Mouse (Mus musculus): Measurements from ENCODE around the gene A930033H14Rik. TPM values are rescaled to one million over a fixed set of nuclear protein-coding genes. Genes with fewer than 3 reads are reported as not detected.
A peak's percentile ranks its signal among the peaks of the same experiment; 100 is the strongest.

A930033H14Rik gene
- polyA plus RNA-seq, 1 experiment from 2014 or later, result 6.8 TPM

GRCm38 (mm10) chr10:69204677-69205400 is 8.1 kb downstream of the A930033H14Rik start:
- ChIA-PET CTCF (interaction anchor here (0.8 kb wide), 1 partner anchor 19 kb away, joined by 3 read pairs; no protein-coding TSS in a partner anchor), POLR2A (no interaction called here)
- DNase-seq (ENCODE audit: low read depth, low spot score) (no peak), ATAC-seq (no peak)
- no peak for TF ChIP-seq CTCF (IDR thresholded peaks at IDR 0.05)
- no peaks in the 10 kb centered on the region for H3K27me3 ChIP-seq
- in situ Hi-C loops (cut with MboI; ENCODE audit: low pct_unique_long_range_greater_than_20kb), result no loop called here

GRCm38 (mm10) chr10:69193721-69194120 is 19.2 kb downstream of the A930033H14Rik start:
- no peaks in the 10 kb centered on the region for H3K27me3 ChIP-seq
- DNase-seq (ENCODE audit: low read depth, low spot score) (no peak), ATAC-seq (no peak)
- no peak for TF ChIP-seq CTCF (IDR thresholded peaks at IDR 0.05)
- in situ Hi-C loops (cut with MboI; ENCODE audit: low pct_unique_long_range_greater_than_20kb), result no loop called here
- ChIA-PET CTCF (interaction anchor here (1.4 kb wide), 1 partner anchor 18 kb away, joined by 4 read pairs; no protein-coding TSS in a partner anchor), POLR2A (no interaction called here)

GRCm38 (mm10) chr10:69192266-69192665 is 20.6 kb downstream of the A930033H14Rik start:
- H3K27me3 ChIP-seq, result no peaks in the 10 kb centered on the region
- no peak for TF ChIP-seq CTCF (IDR thresholded peaks at IDR 0.05)
- no peak for DNase-seq (ENCODE audit: low read depth, low spot score)
- no peak for ATAC-seq
- ChIA-PET CTCF (no interaction called here), POLR2A (no interaction called here)
- in situ Hi-C loops (cut with MboI; ENCODE audit: low pct_unique_long_range_greater_than_20kb), result no loop called here

GRCm38 (mm10) chr10:69190434-69191160 is 22.3 kb downstream of the A930033H14Rik start:
- ATAC-seq (no peak), DNase-seq (ENCODE audit: low read depth, low spot score) (no peak)
- POLR2A ChIA-PET, result no interaction called here

GRCm38 (mm10) chr10:69187773-69188443 is 25.0 kb downstream of the A930033H14Rik start:
- POLR2A ChIA-PET, result no interaction called here
- no peak for DNase-seq (ENCODE audit: low read depth, low spot score)
- no peak for TF ChIP-seq CTCF (IDR thresholded peaks at IDR 0.05)
- in situ Hi-C loops (cut with MboI; ENCODE audit: low pct_unique_long_range_greater_than_20kb), result loop anchor here (5.0 to 10.0 kb wide), 2 partner anchors 119 to 283 kb away; no protein-coding TSS in a partner anchor
- CTCF ChIA-PET, result interaction anchor here (0.6 to 1.5 kb wide), 6 partner anchors 21 to 285 kb away, joined by 3 to 9 read pairs (median 3); no protein-coding TSS in a partner anchor
- no peaks in the 10 kb centered on the region for H3K27me3 ChIP-seq
- no peak for ATAC-seq

More at GRCm38 (mm10) chr10:69190434-69191160, 22.3 kb downstream of the A930033H14Rik start:
- CTCF ChIA-PET, result interaction anchor here (0.9 to 1.6 kb wide), 2 partner anchors 116 to 120 kb away, joined by 3 to 4 read pairs; no protein-coding TSS in a partner anchor
- no peak for TF ChIP-seq CTCF (IDR thresholded peaks at IDR 0.05)
- in situ Hi-C loops (cut with MboI; ENCODE audit: low pct_unique_long_range_greater_than_20kb), result no loop called here
- no peaks in the 10 kb centered on the region for H3K27me3 ChIP-seq

GRCm38 (mm10) chr10:69185894-69186893 is 26.7 kb downstream of the A930033H14Rik start:
- DNase-seq (ENCODE audit: low read depth, low spot score), result peak; percentile 83
- peak; percentile 86 for ATAC-seq
- ChIA-PET POLR2A (interaction anchor here (0.6 to 1.5 kb wide), 2 partner anchors 102 to 128 kb away, joined by 3 to 6 read pairs; no protein-coding TSS in a partner anchor), CTCF (interaction anchor here (0.9 to 1.9 kb wide), 9 partner anchors 19 to 284 kb away, joined by 3 to 6 read pairs (median 3); no protein-coding TSS in a partner anchor)
- H3K27me3 ChIP-seq, result no peaks in the 10 kb centered on the region
- peak; percentile 84 for TF ChIP-seq CTCF (IDR thresholded peaks at IDR 0.05)
- in situ Hi-C loops (cut with MboI; ENCODE audit: low pct_unique_long_range_greater_than_20kb), result loop anchor here (5.0 to 10.0 kb wide), 2 partner anchors 121 to 281 kb away; no protein-coding TSS in a partner anchor

- ChIA-PET CTCF (interaction anchor here (0.7 to 1.9 kb wide), 9 partner anchors 20 to 283 kb away, joined by 3 to 6 read pairs (median 3); no protein-coding TSS in a partner anchor), POLR2A (interaction anchor here (0.6 to 1.5 kb wide), 2 partner anchors 103 to 129 kb away, joined by 3 to 6 read pairs; no protein-coding TSS in a partner anchor)
- H3K27me3 ChIP-seq, result no peaks in the 10 kb centered on the region
- ATAC-seq (no peak), DNase-seq (ENCODE audit: low read depth, low spot score) (no peak)
- TF ChIP-seq CTCF (IDR thresholded peaks at IDR 0.05), result peak; percentile 33
- in situ Hi-C loops (cut with MboI; ENCODE audit: low pct_unique_long_range_greater_than_20kb), result loop anchor here (5.0 to 10.0 kb wide), 2 partner anchors 122 to 281 kb away; no protein-coding TSS in a partner anchor
Observed at GRCm38 (mm10) chr10:69185431-69185830, 27.5 kb downstream of the A930033H14Rik start.

GRCm38 (mm10) chr10:69184903-69185302 is 28.0 kb downstream of the A930033H14Rik start:
- CTCF ChIA-PET, result interaction anchor here (0.7 to 1.9 kb wide), 6 partner anchors 20 to 283 kb away, joined by 3 to 6 read pairs (median 3); no protein-coding TSS in a partner anchor
- TF ChIP-seq CTCF (IDR thresholded peaks at IDR 0.05), result no peak
- no peak for DNase-seq (ENCODE audit: low read depth, low spot score)
- no peaks in the 10 kb centered on the region for H3K27me3 ChIP-seq
- in situ Hi-C loops (cut with MboI; ENCODE audit: low pct_unique_long_range_greater_than_20kb), result loop anchor here (5.0 to 10.0 kb wide), 2 partner anchors 122 to 280 kb away; no protein-coding TSS in a partner anchor
- no peak for ATAC-seq
- POLR2A ChIA-PET, result no interaction called here

- ChIA-PET POLR2A (no interaction called here), CTCF (interaction anchor here (2.4 kb wide), 1 partner anchor 126 kb away, joined by 6 read pairs; no protein-coding TSS in a partner anchor)
- in situ Hi-C loops (cut with MboI; ENCODE audit: low pct_unique_long_range_greater_than_20kb), result loop anchor here (10.0 kb wide), 1 partner anchor 276 kb away; no protein-coding TSS in a partner anchor
- TF ChIP-seq CTCF (IDR thresholded peaks at IDR 0.05), result no peak
- DNase-seq (ENCODE audit: low read depth, low spot score), result peak; percentile 43
- H3K27me3 ChIP-seq, result no peaks in the 10 kb centered on the region
- ATAC-seq, result no peak
Observed at GRCm38 (mm10) chr10:69180997-69181396, 31.9 kb downstream of the A930033H14Rik start.
